Mouse (Mus musculus) forebrain, embryonic 11.5 days (tissue): ENCODE measurements around the gene Rbm39. TPM values are rescaled to one million over a fixed set of nuclear protein-coding genes. Genes with fewer than 3 reads are reported as not detected.

Experiments used
- ATAC-seq: fragments of 200-750 bp; cut with Nextera tagmentation; replicated peaks from 2 replicates; pipeline ENCODE4 v1.8.0; 2017; ENCODE audit warnings: moderate TSS enrichment; ENCODE audit not compliant: low FRiP score
- DNase-seq: peaks from one replicate; pipeline ENCODE4 v3.0.0-alpha.2; 2017; ENCODE audit warnings: low spot score
- H3K27ac ChIP-seq: fragments of 300-500 bp; sonication (generic); 2 replicates; pipeline ENCODE4 v1.5.1; 2014; ENCODE audit warnings: low read depth, low read length
- H3K27me3 ChIP-seq: fragments of 300-500 bp; sonication (generic); 2 replicates; pipeline ENCODE4 v1.6.1; 2014; ENCODE audit warnings: mild to moderate bottlenecking, low read length, mixed read lengths; ENCODE audit not compliant: control insufficient read depth, insufficient read depth
- H3K36me3 ChIP-seq: fragments of 300-500 bp; sonication (generic); 2 replicates; pipeline ENCODE4 v1.6.1; 2014; ENCODE audit warnings: mild to moderate bottlenecking, low read length, moderate library complexity, mixed read lengths; ENCODE audit not compliant: control insufficient read depth, insufficient read depth
- H3K4me1 ChIP-seq: fragments of 300-500 bp; sonication (generic); replicated peaks from 2 replicates; pipeline ENCODE4 v1.6.1; 2014; ENCODE audit warnings: low read length, mixed read lengths; ENCODE audit not compliant: control insufficient read depth, insufficient read depth
- H3K4me2 ChIP-seq: fragments of 300-500 bp; sonication (generic); 2 replicates; pipeline ENCODE4 v1.6.1; 2014; ENCODE audit warnings: low read depth, mild to moderate bottlenecking, low read length, moderate library complexity, mixed read lengths; ENCODE audit not compliant: severe bottlenecking
- H3K4me3 ChIP-seq: fragments of 300-500 bp; sonication (generic); 2 replicates; pipeline ENCODE4 v1.5.1; 2014; ENCODE audit warnings: low read depth, low read length
- H3K9ac ChIP-seq: fragments of 300-500 bp; sonication (generic); 2 replicates; pipeline ENCODE4 v1.6.1; 2014; ENCODE audit warnings: low read length
- H3K9me3 ChIP-seq: fragments of 300-500 bp; sonication (generic); 2 replicates; pipeline ENCODE4 v1.6.1; 2016; ENCODE audit warnings: low read length, mixed read lengths; ENCODE audit not compliant: control insufficient read depth
- WGBS: fragments of 180-500 bp; shearing (Covaris S2); extraction: QIAGEN DNeasy Blood & Tissue Kit; methylation state at CpG from one replicate; pipeline ENCODE4 v1.1.7; 2014; 5-methylcytosine and 5-hydroxymethylcytosine counted together
- polyA plus RNA-seq: library from polyadenylated mRNA; unstranded; fragments of >200 nt; fragmentation: Nextera tagmentation; extraction: Ambion mirVana; gene quantifications from 2 replicates; pipeline ENCODE4 v1.2.1, GENCODE M21; 2014

Rbm39 gene
- polyA plus RNA-seq, 1 experiment from 2014 or later = 681 TPM

GRCm38 (mm10) chr2:156110627-156111357 lies 69.2 kb downstream of the Rbm39 start:
- WGBS = 2% methylated on average over 16 of the region's 16 CpGs
- Histone ChIP-seq H3K4me2 (peak overlapping the region; percentile 87), H3K36me3 (no peaks in the 10 kb centered on the region), H3K9me3 (no peaks in the 10 kb centered on the region), H3K27ac (peak overlapping the region; percentile 80), H3K4me1 (peaks cover 5% of the 10 kb centered on the region; the same call in 1 of the 2 replicates), H3K4me3 (peak overlapping the region; percentile 85), H3K9ac (peak overlapping the region; percentile 98), H3K27me3 (no peaks in the 10 kb centered on the region)
- DNase-seq = peak; percentile 66
- ATAC-seq = peak; percentile 71

Other genes starting within 250 kb of the Rbm39 start
- gene Uqcc1, start 249.9 kb downstream of the Rbm39 start, polyA plus RNA-seq = 70.0 and 78.0 TPM in 2 replicates
- not detected in 2 replicates for gene Gm15557, start 239.5 kb downstream of the Rbm39 start, polyA plus RNA-seq
- 1.8 and 2.0 TPM in 2 replicates for gene Gdf5, start 234.9 kb downstream of the Rbm39 start, polyA plus RNA-seq
- gene Cep250, start 223.8 kb downstream of the Rbm39 start, polyA plus RNA-seq = 27.4 and 28.8 TPM in 2 replicates
- gene 6430550D23Rik, start 172.3 kb downstream of the Rbm39 start, polyA plus RNA-seq = 1.5 and 1.6 TPM in 2 replicates
- 169 and 207 TPM in 2 replicates for gene Ergic3, start 172.2 kb downstream of the Rbm39 start, polyA plus RNA-seq
- not detected in 2 replicates for gene Fer1l4, start 127.3 kb downstream of the Rbm39 start, polyA plus RNA-seq
- gene Spag4, start 115.1 kb downstream of the Rbm39 start, polyA plus RNA-seq = 5.0 and 6.3 TPM in 2 replicates
- gene Cpne1, start 68.3 kb downstream of the Rbm39 start, polyA plus RNA-seq = 48.7 and 58.8 TPM in 2 replicates
- 45.7 and 47.6 TPM in 2 replicates for gene Rbm12, start 68.3 kb downstream of the Rbm39 start, polyA plus RNA-seq
- gene Gm28036, start 53.1 kb downstream of the Rbm39 start, polyA plus RNA-seq = 18.8 and 20.8 TPM in 2 replicates
- 345 and 347 TPM in 2 replicates for gene Romo1, start 36.2 kb downstream of the Rbm39 start, polyA plus RNA-seq
- gene Nfs1, start 36.1 kb downstream of the Rbm39 start, polyA plus RNA-seq = 37.2 and 38.3 TPM in 2 replicates
- 87.7 and 92.9 TPM in 2 replicates for gene Phf20, start 16.2 kb upstream of the Rbm39 start, polyA plus RNA-seq
- 3.6 and 4.5 TPM in 2 replicates for gene Cnbd2, start 132.1 kb upstream of the Rbm39 start, polyA plus RNA-seq
- gene Scand1, start 132.5 kb upstream of the Rbm39 start, polyA plus RNA-seq = 78.0 and 84.0 TPM in 2 replicates
- gene Epb41l1, start 240.7 kb upstream of the Rbm39 start, polyA plus RNA-seq = 3.1 and 3.6 TPM in 2 replicates